Mouse (Mus musculus) lung, adult 2 months (tissue): Measurements from ENCODE around the gene Mgst3. TPM values are rescaled to one million over a fixed set of nuclear protein-coding genes. Genes with fewer than 3 reads are reported as not detected.
A peak's percentile ranks its signal among the peaks of the same experiment; 100 is the strongest.

Source experiments
- DNase-seq: peaks from one replicate; pipeline ENCODE4 v3.0.0; 2022
- H3K4me1 ChIP-seq: fragments of 200-500 bp; 2 replicates; pipeline ENCODE4 v1.6.1; 2011; ENCODE audit warnings: low read length; ENCODE audit not compliant: control insufficient read depth, insufficient read depth
- H3K4me3 ChIP-seq: fragments of 200-500 bp; replicated peaks from 2 replicates; pipeline ENCODE3; 2011; ENCODE audit warnings: low read depth, mild to moderate bottlenecking, control low read depth, low read length; ENCODE audit errors: extremely low read depth
- CTCF ChIP-seq: fragments of 200-500 bp; IDR thresholded peaks from 2 replicates; pipeline ENCODE4 v1.5.1; 2011; ENCODE audit warnings: mild to moderate bottlenecking, low read length, control low read depth; ENCODE audit not compliant: insufficient read depth
- POLR2A ChIP-seq: fragments of 200-500 bp; IDR thresholded peaks from 2 replicates; pipeline ENCODE4 v1.6.1; 2011; ENCODE audit warnings: low read depth, mild to moderate bottlenecking, control low read depth, low read length, borderline replicate concordance; ENCODE audit errors: extremely low read depth
- WGBS: fragments of 180-500 bp; shearing (Covaris S2); methylation state at CpG from one replicate; pipeline ENCODE4 v1.1.7; 2018; 5-methylcytosine and 5-hydroxymethylcytosine counted together
- polyA plus RNA-seq: library from polyadenylated mRNA; depleted of rRNA; stranded (reverse); fragments of >200 nt; gene quantifications from 2 replicates; pipeline ENCODE4 v1.2.3, GENCODE M21; 2012

Mgst3 gene
- polyA plus RNA-seq, 1 experiment: 150 TPM

DNA sequence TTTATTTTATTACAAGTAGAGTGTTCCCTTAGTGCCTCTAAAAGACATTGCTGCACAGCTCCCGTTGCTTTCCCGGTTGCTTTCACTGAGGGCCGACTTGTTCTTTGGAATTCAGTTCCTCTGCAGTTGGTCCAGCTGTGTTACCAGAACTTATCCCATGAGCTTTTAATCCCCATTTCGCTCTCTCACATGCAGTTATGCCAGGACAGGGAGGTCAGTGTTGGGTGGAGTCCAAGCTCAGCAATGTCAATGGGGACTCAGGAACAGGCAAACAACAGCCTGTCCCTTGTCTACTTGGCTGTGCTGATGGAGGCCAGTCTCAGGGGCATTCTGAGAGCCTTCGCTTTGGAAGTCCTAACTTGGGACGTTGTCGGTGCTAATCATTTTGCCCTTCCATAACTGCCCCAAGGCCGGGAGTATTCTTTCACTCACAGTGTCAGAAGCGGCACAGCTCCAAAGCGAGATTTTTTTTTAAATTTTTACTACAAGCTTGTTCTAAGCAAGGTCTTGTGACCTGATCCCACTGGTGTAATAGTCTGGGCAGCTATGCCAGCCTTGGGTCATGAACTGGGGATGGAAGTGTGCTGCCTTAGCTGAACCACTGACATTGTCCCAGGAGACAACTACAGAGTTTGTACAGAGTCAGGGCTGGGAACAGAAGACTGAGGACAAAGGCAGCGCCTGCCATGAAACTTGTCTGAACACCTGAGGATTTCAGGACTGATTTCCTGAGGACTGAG, 29.0 kb upstream of the Mgst3 start:
- TF ChIP-seq POLR2A (no peak), CTCF (no peak)
- H3K4me1 ChIP-seq: no peaks in the 10 kb centered on the region
- no peak for DNase-seq
- H3K4me3 ChIP-seq: no peak overlapping the region
- 77% methylated on average over 11 of the region's 11 CpGs for WGBS

DNA sequence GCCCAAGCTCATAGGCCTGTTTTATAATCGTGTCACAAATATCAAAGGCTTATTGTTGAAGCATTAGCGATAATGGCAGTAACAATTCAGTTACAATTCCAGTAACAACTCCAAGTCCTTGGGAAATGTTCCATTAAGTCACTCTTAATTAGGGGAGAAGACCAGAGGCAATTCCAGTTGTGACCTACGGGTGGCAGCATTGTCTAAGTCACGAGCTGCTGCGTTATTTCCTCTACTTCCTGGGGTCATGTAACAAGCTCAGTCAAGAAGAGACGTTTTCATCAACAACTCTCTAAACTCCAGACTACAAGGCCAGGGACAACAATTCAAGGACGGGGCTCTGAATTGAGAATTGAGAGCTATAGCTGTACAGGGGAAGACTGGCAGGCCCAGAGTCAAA, 21.2 kb upstream of the Mgst3 start:
- Histone ChIP-seq H3K4me1 (no peaks in the 10 kb centered on the region), H3K4me3 (no peak overlapping the region)
- 2% methylated on average over 7 of the region's 7 CpGs for WGBS
- TF ChIP-seq POLR2A (no peak), CTCF (peak; percentile 82)
- DNase-seq: peak; percentile 65

DNA sequence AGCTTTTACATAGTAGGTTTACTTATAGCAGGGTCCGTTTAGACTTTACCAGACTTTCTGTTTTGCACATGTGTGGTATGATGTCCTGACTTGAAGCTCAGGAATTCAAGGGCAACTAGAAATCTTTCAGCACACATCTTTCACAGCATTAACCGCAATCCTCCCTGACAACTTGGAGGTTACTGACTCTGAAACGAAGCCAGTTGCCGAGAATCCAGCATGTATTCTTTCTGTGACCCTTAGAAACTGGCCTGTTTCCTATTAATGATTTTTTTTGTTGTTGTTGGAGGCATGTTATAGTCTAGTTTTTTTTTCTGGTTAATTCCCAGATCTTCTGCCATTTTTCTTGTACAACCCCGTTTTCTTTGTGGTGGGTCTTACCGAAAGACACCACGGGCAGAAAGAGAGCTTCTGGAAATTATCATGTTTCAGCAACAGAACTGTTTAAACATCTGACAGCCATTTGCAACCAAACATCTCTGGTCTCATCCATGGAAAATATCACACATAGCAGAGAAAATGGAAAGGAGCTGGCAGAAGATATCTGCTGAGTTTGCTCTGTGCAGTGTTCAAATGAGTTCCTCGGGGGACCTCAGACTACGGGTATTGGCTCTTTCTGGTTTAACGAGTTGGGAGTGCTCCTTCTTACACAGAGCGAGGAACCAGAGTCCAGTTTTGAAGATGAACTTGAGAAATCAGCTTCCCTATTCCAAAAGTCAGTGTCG, 18.5 kb upstream of the Mgst3 start:
- Histone ChIP-seq H3K4me3 (no peak overlapping the region), H3K4me1 (no peaks in the 10 kb centered on the region)
- WGBS: 56% methylated on average over 12 of the region's 12 CpGs
- no peak for DNase-seq
- TF ChIP-seq POLR2A (no peak), CTCF (no peak)

DNA sequence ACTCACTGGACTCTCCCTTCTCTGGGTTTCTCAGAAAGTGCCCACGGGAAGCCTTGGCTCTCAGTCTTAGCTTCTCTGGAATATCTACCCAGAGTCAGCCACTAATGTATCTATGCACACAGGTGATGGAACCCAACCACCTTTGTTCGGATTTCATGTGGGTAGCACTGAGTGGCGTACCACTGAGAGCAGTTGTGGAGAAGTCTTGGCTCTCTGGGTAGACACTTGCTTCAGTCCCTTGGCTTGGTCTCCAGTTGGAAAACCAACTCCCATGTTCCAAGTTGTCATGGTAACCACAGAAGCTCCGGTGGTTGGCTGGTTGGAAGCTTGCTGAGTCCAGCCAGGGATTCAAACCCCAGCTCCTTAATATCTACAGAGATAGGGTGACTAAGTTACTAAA, 16.0 kb upstream of the Mgst3 start:
- TF ChIP-seq POLR2A (no peak), CTCF (no peak)
- no peaks in the 10 kb centered on the region for H3K4me1 ChIP-seq
- 69% methylated on average over 4 of the region's 4 CpGs for WGBS

DNA sequence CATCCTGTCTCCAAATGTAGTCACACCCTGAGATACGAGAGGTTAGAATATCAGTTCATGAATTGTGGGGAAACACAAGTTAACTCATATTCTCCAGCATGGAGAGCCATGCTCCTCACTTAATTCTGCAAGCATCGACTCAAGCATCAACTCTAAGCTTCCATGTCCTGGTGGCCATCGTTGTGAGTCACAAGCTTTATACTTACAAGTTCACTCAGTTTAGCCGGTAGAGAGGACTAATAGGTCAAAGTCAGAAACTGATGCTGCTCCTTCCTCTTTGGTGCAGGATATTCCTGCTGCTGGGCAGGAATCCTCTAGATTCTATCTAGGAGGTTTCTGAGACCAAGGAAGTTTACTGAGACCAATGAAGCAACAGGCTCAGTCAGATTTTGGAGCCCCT, 11.6 kb upstream of the Mgst3 start:
- Histone ChIP-seq H3K4me1 (no peaks in the 10 kb centered on the region), H3K4me3 (no peak overlapping the region)
- WGBS: 74% methylated on average over 4 of the region's 4 CpGs
- DNase-seq: no peak
- no peak for TF ChIP-seq CTCF
- no peak for TF ChIP-seq POLR2A

More for the DNA sequence above, 16.0 kb upstream of the Mgst3 start:
- DNase-seq: no peak
- no peak overlapping the region for H3K4me3 ChIP-seq

DNA sequence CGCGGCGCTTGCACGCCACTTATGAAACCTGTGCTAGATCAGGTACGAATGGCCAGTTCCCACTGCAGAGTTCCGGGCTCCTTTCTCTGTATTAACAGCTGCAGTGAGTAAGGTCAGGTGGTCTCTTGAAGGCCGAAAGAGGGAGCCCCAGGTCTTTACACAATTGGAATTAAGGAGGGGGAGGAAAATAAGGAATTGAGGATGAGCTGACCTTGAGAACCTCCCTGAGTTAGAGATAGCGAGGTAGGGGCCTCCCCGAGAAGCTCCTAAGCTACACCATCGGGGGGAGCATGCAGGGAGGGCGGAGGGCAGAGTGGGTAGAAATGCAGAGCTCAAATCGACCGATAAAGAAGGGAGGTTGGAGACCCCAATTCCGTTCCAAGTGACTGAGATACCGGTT, 360 bp downstream of the Mgst3 start:
- DNase-seq: no peak
- under 1% methylated on average over 15 of the region's 15 CpGs for WGBS
- TF ChIP-seq CTCF (no peak), POLR2A (no peak)

DNA sequence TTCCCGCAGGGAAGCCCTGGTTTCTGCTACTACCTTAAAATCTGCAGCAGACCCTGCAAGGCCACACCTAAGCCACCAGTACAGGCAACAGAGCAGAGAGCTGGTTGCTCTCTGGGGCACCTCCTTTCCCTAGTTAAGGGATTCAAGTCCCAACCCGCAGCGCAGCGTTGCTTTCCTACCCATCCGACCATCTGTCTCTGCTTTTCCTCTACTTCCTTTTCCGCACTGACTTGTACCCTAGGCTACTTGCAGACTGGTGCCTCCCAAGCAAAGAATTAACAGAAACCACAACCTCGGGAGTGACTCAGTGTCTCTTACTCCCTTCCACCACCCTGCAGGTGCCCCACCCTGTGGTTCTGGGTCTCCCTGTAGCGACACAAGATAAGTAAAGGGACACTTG, 954 bp downstream of the Mgst3 start:
- Histone ChIP-seq H3K4me3 (peak overlapping the region; percentile 100), H3K4me1 (peaks cover 3% of the 10 kb centered on the region; the same call in 1 of the 2 replicates)
- peak; percentile 27 for DNase-seq
- no peak for TF ChIP-seq POLR2A
- no peak for TF ChIP-seq CTCF
- WGBS: 6% methylated on average over 8 of the region's 8 CpGs

More for the DNA sequence above, 360 bp downstream of the Mgst3 start:
- Histone ChIP-seq H3K4me3 (peak overlapping the region; percentile 100), H3K4me1 (peaks cover 3% of the 10 kb centered on the region; the same call in 1 of the 2 replicates)

DNA sequence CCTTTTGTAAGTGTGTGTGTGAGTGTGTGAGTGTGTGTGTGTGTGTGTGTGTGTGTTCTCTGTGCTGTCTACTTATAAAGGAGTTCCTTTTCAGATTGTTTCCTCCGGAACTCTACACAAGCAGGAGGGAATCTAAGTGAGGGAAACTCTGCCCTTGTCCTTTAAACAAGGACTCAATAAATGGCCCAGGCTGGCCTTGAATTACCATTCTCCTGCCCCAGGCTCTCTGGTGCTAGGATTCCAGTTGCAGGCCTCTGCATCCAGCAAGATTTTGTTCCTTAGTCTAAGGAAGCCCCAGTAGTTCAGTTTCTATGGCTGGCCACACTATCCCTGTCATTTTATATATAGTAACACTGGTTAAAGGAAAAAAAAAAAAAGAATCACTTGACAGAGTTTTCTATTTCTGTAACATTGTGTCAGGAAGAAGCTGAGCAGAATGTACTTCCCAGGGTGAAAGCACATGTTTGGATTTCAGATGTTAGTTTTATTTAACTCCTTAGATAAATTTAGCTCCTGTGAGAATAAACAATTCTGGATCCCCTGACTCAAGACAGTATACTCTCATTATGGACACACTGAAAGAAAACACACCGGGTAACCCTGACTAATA, 1.5 kb downstream of the Mgst3 start:
- TF ChIP-seq CTCF (no peak), POLR2A (no peak)
- WGBS: 28% methylated on average over 2 of the region's 2 CpGs
- no peak overlapping the region for H3K4me3 ChIP-seq
- H3K4me1 ChIP-seq: peaks cover 3% of the 10 kb centered on the region; the same call in 1 of the 2 replicates
- DNase-seq: no peak

DNA sequence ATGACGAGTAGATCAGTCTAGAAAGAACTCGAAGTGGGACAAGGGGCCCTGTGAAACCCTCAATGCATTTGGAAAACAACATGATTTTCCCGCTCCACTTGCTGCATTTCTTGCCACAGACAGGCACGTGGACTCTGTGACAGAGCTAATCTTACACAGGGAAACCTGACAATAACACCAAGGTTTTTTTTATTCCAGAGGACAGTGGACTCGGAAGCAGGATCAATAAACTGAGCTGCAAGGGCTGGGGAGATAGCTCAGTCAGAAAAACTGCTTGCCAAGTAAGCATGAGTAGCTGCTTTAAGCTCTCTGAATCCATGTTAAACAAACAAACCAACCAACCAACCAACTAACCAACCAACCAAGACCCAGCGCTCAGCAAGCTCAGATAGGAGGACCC, 2.4 kb downstream of the Mgst3 start:
- H3K4me3 ChIP-seq: no peak overlapping the region
- 78% methylated on average over 6 of the region's 6 CpGs for WGBS
- no peak for TF ChIP-seq POLR2A
- TF ChIP-seq CTCF: no peak
- H3K4me1 ChIP-seq: peaks cover 3% of the 10 kb centered on the region; the same call in 1 of the 2 replicates
- DNase-seq: no peak
